Mouse (Mus musculus) Patski (cell line): ENCODE measurements around the gene Fbxo6. TPM values are rescaled to one million over a fixed set of nuclear protein-coding genes. Genes with fewer than 3 reads are reported as not detected.

Source experiments
- ATAC-seq: fragments of 100-300 bp; one replicate; pipeline ENCODE4 v1.8.0; 2021
- CTCF ChIA-PET: fragments of 350-600 bp; sonication (Branson Sonifier 250); formaldehyde crosslinking; loops from one replicate; lab custom pipeline; 2022; ENCODE audit warnings: inconsistent platforms; lab: Charles Lee
- POLR2A ChIA-PET: fragments of 350-600 bp; sonication (Branson Sonifier 250); formaldehyde crosslinking; loops from one replicate; lab custom pipeline; 2022; ENCODE audit warnings: antibody characterized with exemption, inconsistent platforms; lab: Charles Lee
- DNase-seq: peaks from one replicate; pipeline ENCODE4 v3.0.0-alpha.2; 2011; ENCODE audit warnings: low read depth, low spot score
- H3K27me3 ChIP-seq: fragments of 371-371 bp; one replicate; pipeline ENCODE4 v1.5.1; 2021
- CTCF ChIP-seq: fragments of 100-300 bp; IDR thresholded peaks from one replicate; pipeline ENCODE4 v1.5.1; 2021
- in situ Hi-C: fragments of 300-500 bp; cut with MboI; formaldehyde crosslinking; loops from 3 replicates; pipeline ENCODE4 v1.11.1; 2018; ENCODE audit warnings: low pct_unique_long_range_greater_than_20kb, mixed read lengths
- polyA plus RNA-seq: library from polyadenylated mRNA; unstranded; gene quantifications from one replicate; pipeline ENCODE4 v1.2.3, GENCODE M21; 2021

The Fbxo6 gene
- polyA plus RNA-seq, 1 experiment from 2014 or later = 68.4 TPM

GRCm38 (mm10) chr4:148117392-148117791 is 34.5 kb downstream of the Fbxo6 start:
- POLR2A ChIA-PET = interaction anchor here (1.0 kb wide), 1 partner anchor 11 kb away, joined by 3 read pairs; no protein-coding TSS in a partner anchor
- H3K27me3 ChIP-seq = no peaks in the 10 kb centered on the region
- TF ChIP-seq CTCF = peak; percentile 43
- in situ Hi-C loops = loop anchor here (5.0 kb wide), 1 partner anchor 35 kb away; the partner anchor contains the start of gene Fbxo6
- ATAC-seq (no peak), DNase-seq (no peak)
- CTCF ChIA-PET = interaction anchor here (5.8 to 7.1 kb wide), 2 partner anchors 22 to 52 kb away, joined by 74 to 76 read pairs; no protein-coding TSS in a partner anchor

- TF ChIP-seq CTCF = peak; percentile 49
- ChIA-PET POLR2A (interaction anchor here (1.1 kb wide), 1 partner anchor 15 kb away, joined by 3 read pairs; no protein-coding TSS in a partner anchor), CTCF (interaction anchor here (2.1 to 7.1 kb wide), 5 partner anchors 23 to 52 kb away, joined by 12 to 76 read pairs (median 21); partner anchors contain the start of gene Fbxo6)
- H3K27me3 ChIP-seq = no peaks in the 10 kb centered on the region
- ATAC-seq (no peak), DNase-seq (no peak)
- in situ Hi-C loops = loop anchor here (5.0 kb wide), 1 partner anchor 36 kb away; the partner anchor contains the start of gene Fbxo6
Observed at GRCm38 (mm10) chr4:148116657-148117056, 35.3 kb downstream of the Fbxo6 start.

- no peak for DNase-seq
- in situ Hi-C loops = loop anchor here (5.0 kb wide), 1 partner anchor 37 kb away; the partner anchor contains the start of gene Fbxo6
- TF ChIP-seq CTCF = peak; percentile 69
- ChIA-PET CTCF (interaction anchor here (0.8 to 7.1 kb wide), 15 partner anchors 9 to 54 kb away, joined by 3 to 76 read pairs (median 6); partner anchors contain the start of gene Fbxo6), POLR2A (interaction anchor here (1.0 to 2.0 kb wide), 2 partner anchors 24 to 54 kb away, joined by 4 to 9 read pairs; no protein-coding TSS in a partner anchor)
- peak; percentile 21 for ATAC-seq
- no peaks in the 10 kb centered on the region for H3K27me3 ChIP-seq
Observed at GRCm38 (mm10) chr4:148115467-148115866, 36.5 kb downstream of the Fbxo6 start.

GRCm38 (mm10) chr4:148114758-148115391 is 37.1 kb downstream of the Fbxo6 start:
- in situ Hi-C loops = loop anchor here (5.0 kb wide), 1 partner anchor 37 kb away; the partner anchor contains the start of gene Fbxo6
- ChIA-PET CTCF (interaction anchor here (0.8 to 7.1 kb wide), 16 partner anchors 9 to 54 kb away, joined by 3 to 76 read pairs (median 6); partner anchors contain the start of genes Fbxo2, Fbxo44 and Fbxo6), POLR2A (interaction anchor here (1.0 to 2.0 kb wide), 2 partner anchors 24 to 55 kb away, joined by 4 to 9 read pairs; no protein-coding TSS in a partner anchor)
- no peak for TF ChIP-seq CTCF
- DNase-seq (peak; percentile 31), ATAC-seq (no peak)
- H3K27me3 ChIP-seq = no peaks in the 10 kb centered on the region

GRCm38 (mm10) chr4:148112519-148112918 is 39.4 kb downstream of the Fbxo6 start:
- ChIA-PET POLR2A (no interaction called here), CTCF (interaction anchor here (0.8 to 1.4 kb wide), 3 partner anchors 8 to 55 kb away, joined by 3 to 5 read pairs (median 4); no protein-coding TSS in a partner anchor)
- no peaks in the 10 kb centered on the region for H3K27me3 ChIP-seq
- in situ Hi-C loops = no loop called here
- ATAC-seq (no peak), DNase-seq (no peak)
- no peak for TF ChIP-seq CTCF

- TF ChIP-seq CTCF = no peak
- in situ Hi-C loops = no loop called here
- DNase-seq = no peak
Observed at GRCm38 (mm10) chr4:148109215-148109614, 42.7 kb downstream of the Fbxo6 start.

GRCm38 (mm10) chr4:148108565-148109100 is 43.3 kb downstream of the Fbxo6 start:
- ChIA-PET POLR2A (no interaction called here), CTCF (interaction anchor here (1.4 kb wide), 2 partner anchors 55 to 57 kb away, joined by 3 read pairs; no protein-coding TSS in a partner anchor)
- in situ Hi-C loops = no loop called here
- ATAC-seq (no peak), DNase-seq (no peak)
- no peaks in the 10 kb centered on the region for H3K27me3 ChIP-seq
- TF ChIP-seq CTCF = no peak

More at GRCm38 (mm10) chr4:148109215-148109614, 42.7 kb downstream of the Fbxo6 start:
- ChIA-PET POLR2A (no interaction called here), CTCF (interaction anchor here (1.4 kb wide), 2 partner anchors 55 to 56 kb away, joined by 3 read pairs; no protein-coding TSS in a partner anchor)
- no peaks in the 10 kb centered on the region for H3K27me3 ChIP-seq
- no peak for ATAC-seq

- CTCF ChIA-PET = interaction anchor here (1.4 kb wide), 1 partner anchor 58 kb away, joined by 3 read pairs; no protein-coding TSS in a partner anchor
- DNase-seq = no peak
- TF ChIP-seq CTCF = no peak
- in situ Hi-C loops = no loop called here
- no peak for ATAC-seq
- POLR2A ChIA-PET = no interaction called here
- no peaks in the 10 kb centered on the region for H3K27me3 ChIP-seq
Observed at GRCm38 (mm10) chr4:148107621-148108291, 44.2 kb downstream of the Fbxo6 start.

- H3K27me3 ChIP-seq = no peaks in the 10 kb centered on the region
- DNase-seq = no peak
- ATAC-seq = no peak
- CTCF ChIA-PET = interaction anchor here (0.7 to 1.7 kb wide), 5 partner anchors 9 to 63 kb away, joined by 3 to 7 read pairs (median 5); no protein-coding TSS in a partner anchor
- POLR2A ChIA-PET = no interaction called here
- no peak for TF ChIP-seq CTCF
- in situ Hi-C loops = no loop called here
Observed at GRCm38 (mm10) chr4:148104146-148104545, 47.8 kb downstream of the Fbxo6 start.
